Mouse (Mus musculus) embryonic facial prominence, embryonic 13.5 days (tissue): Measurements from ENCODE around the gene Naip1. TPM values are rescaled to one million over a fixed set of nuclear protein-coding genes. Genes with fewer than 3 reads are reported as not detected.

Experiments
- ATAC-seq: fragments of 200-750 bp; cut with Nextera tagmentation; 2 replicates; pipeline ENCODE4 v1.8.0; 2017; ENCODE audit warnings: low read depth; ENCODE audit not compliant: insufficient number of reproducible peaks, insufficient read depth, low FRiP score, low TSS enrichment
- H3K27ac ChIP-seq: fragments of 300-500 bp; sonication (generic); 2 replicates; pipeline ENCODE4 v1.5.1; 2015; ENCODE audit warnings: moderate library complexity, mild to moderate bottlenecking, inconsistent platforms
- H3K27me3 ChIP-seq: fragments of 300-500 bp; sonication (generic); 2 replicates; pipeline ENCODE4 v1.6.1; 2015; ENCODE audit warnings: mild to moderate bottlenecking, inconsistent platforms
- H3K36me3 ChIP-seq: fragments of 300-500 bp; sonication (generic); 2 replicates; pipeline ENCODE4 v1.6.1; 2015; ENCODE audit warnings: mild to moderate bottlenecking, inconsistent platforms
- H3K4me1 ChIP-seq: fragments of 300-500 bp; sonication (generic); 2 replicates; pipeline ENCODE4 v1.6.1; 2015; ENCODE audit warnings: inconsistent platforms
- H3K4me2 ChIP-seq: fragments of 300-500 bp; sonication (generic); 2 replicates; pipeline ENCODE4 v1.6.1; 2015; ENCODE audit warnings: moderate library complexity, mild to moderate bottlenecking, inconsistent platforms
- H3K4me3 ChIP-seq: fragments of 300-500 bp; sonication (generic); 2 replicates; pipeline ENCODE4 v1.5.1; 2015; ENCODE audit warnings: mild to moderate bottlenecking, inconsistent platforms
- H3K9ac ChIP-seq: fragments of 300-500 bp; sonication (generic); 2 replicates; pipeline ENCODE4 v1.6.1; 2015; ENCODE audit warnings: mild to moderate bottlenecking, inconsistent platforms
- H3K9me3 ChIP-seq: fragments of 300-500 bp; sonication (generic); 2 replicates; pipeline ENCODE4 v1.6.1; 2016; ENCODE audit warnings: inconsistent platforms
- WGBS: fragments of 180-500 bp; shearing (Covaris S2); methylation state at CpG from one replicate; pipeline ENCODE4 v1.1.7; 2015; ENCODE audit warnings: mixed read lengths; 5-methylcytosine and 5-hydroxymethylcytosine counted together
- polyA plus RNA-seq: library from polyadenylated mRNA; unstranded; fragments of >200 nt; fragmentation: Nextera tagmentation; extraction: Ambion mirVana; gene quantifications from 2 replicates; pipeline ENCODE4 v1.2.1, GENCODE M21; 2015

The Naip1 gene
- polyA plus RNA-seq, 1 experiment from 2014 or later, result not detected

DNA sequence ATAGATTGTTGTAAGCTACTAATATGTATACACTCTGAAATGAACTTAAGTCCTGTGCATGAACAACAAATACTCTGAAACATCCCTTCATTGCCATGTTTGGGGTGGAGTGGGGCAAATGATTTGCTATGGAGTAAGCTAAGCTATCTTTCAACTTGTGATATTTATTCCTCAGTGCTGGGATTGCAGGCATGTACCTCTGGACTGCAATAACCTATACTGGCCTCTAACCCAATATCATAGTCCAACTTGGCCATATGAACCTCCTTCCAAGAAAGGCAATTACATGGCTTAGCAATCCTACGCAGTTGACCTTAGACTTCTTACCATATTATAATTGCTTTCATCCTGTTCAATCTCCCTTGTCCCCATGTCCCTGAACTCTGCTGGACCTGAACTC is 82.1 kb downstream of the Naip1 start:
- H3K9me3 ChIP-seq, result no peaks in the 10 kb centered on the region
- no peak overlapping the region for H3K4me2 ChIP-seq
- H3K9ac ChIP-seq, result no peak overlapping the region
- no peak overlapping the region for H3K27ac ChIP-seq
- H3K4me1 ChIP-seq, result no peaks in the 10 kb centered on the region
- WGBS, result 93% methylated on average over 1 of the region's 1 CpGs
- no peaks in the 10 kb centered on the region for H3K27me3 ChIP-seq
- no peaks in the 10 kb centered on the region for H3K36me3 ChIP-seq
- no peak overlapping the region for H3K4me3 ChIP-seq
- ATAC-seq, result no peak

Other genes starting within 250 kb of the Naip1 start
- 0.19 and 0.22 TPM in 2 replicates for gene Naip5, start 206.5 kb downstream of the Naip1 start, polyA plus RNA-seq
- gene Naip6, start 135.2 kb downstream of the Naip1 start, polyA plus RNA-seq, result 0.06 and 0.14 TPM in 2 replicates
- 76.8 and 86.5 TPM in 2 replicates for gene Gtf2h2, start 39.7 kb upstream of the Naip1 start, polyA plus RNA-seq
- 7.8 and 11.1 TPM in 2 replicates for gene Ocln, start 99.8 kb upstream of the Naip1 start, polyA plus RNA-seq
- gene Marveld2, start 164.1 kb upstream of the Naip1 start, polyA plus RNA-seq, result 5.6 TPM in 2 replicates
- gene Ak6, start 198.1 kb upstream of the Naip1 start, polyA plus RNA-seq, result 295 and 310 TPM in 2 replicates
- 23.6 and 24.2 TPM in 2 replicates for gene Rad17, start 198.2 kb upstream of the Naip1 start, polyA plus RNA-seq
- gene Taf9, start 198.7 kb upstream of the Naip1 start, polyA plus RNA-seq, result 12.7 and 21.4 TPM in 2 replicates
- 4.4 and 4.7 TPM in 2 replicates for gene Ccdc125, start 216.8 kb upstream of the Naip1 start, polyA plus RNA-seq